Mouse (Mus musculus) adrenal gland, postnatal 4 days (tissue): ENCODE results near the gene Fam83g. TPM values are rescaled to one million over a fixed set of nuclear protein-coding genes. Genes with fewer than 3 reads are reported as not detected.

Experiments used
- DNase-seq, 2 experiments: peaks; one replicate each; pipeline ENCODE4 v3.0.0; 2021 to 2022; ENCODE audit warnings: low spot score in 2 of 2, mixed read lengths in 2 of 2
- total RNA-seq, 2 experiments: library from RNA; stranded (reverse); gene quantifications; 2 replicates each; pipeline ENCODE4 v1.2.3; 2021

The Fam83g gene
- total RNA-seq, 2 experiments from 2014 or later = 1.7 to 2.9 TPM

DNA sequence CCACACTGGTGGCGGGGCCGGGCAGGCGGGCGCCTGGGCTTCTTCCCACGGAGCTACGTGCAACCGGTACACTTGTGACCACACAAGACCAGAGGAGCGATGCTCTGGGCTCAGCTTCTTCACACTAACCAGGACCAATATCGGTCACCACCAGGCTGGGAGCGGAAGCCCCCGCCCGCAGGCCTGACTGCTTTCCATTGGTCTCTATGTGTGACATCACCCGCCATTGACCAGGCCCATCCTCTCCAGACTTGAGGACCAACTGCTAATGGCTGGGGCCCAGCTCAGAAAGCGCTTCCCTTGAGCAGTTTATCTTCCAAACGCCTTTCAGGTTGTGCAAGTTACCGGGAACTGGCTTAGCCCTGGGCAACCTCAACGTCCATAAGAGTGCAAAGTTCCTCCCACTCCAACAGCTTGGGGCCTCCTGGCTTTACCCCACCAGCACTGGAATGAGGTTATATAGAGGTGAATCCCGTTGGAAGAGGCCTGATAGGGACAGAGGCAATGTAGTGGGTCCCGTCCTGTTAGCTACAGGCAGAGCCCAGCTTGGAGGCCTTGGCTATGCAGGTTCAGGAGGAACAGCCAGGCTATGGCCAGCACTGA is 12.0 kb upstream of the Fam83g start:
- DNase-seq = no peak

DNA sequence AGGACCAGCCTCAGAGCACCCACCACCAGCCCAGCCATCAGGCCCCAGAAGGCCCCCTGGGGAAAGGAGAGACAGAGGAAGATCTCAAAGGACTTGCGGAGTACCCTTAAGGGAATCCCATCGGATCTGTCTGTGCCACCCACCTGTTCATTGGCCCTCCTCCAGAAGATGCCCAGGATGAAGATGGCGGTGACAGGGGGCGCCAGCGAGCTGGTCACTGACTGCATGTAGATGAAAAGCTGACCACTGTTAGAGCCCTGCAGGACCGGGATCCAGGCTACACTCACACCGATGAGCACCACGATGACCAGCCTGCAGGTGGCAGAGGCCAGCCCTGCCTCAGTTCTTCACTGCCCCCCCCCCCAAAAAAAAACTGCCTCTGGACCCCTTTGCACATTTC is 10.2 kb upstream of the Fam83g start:
- no peak for DNase-seq

DNA sequence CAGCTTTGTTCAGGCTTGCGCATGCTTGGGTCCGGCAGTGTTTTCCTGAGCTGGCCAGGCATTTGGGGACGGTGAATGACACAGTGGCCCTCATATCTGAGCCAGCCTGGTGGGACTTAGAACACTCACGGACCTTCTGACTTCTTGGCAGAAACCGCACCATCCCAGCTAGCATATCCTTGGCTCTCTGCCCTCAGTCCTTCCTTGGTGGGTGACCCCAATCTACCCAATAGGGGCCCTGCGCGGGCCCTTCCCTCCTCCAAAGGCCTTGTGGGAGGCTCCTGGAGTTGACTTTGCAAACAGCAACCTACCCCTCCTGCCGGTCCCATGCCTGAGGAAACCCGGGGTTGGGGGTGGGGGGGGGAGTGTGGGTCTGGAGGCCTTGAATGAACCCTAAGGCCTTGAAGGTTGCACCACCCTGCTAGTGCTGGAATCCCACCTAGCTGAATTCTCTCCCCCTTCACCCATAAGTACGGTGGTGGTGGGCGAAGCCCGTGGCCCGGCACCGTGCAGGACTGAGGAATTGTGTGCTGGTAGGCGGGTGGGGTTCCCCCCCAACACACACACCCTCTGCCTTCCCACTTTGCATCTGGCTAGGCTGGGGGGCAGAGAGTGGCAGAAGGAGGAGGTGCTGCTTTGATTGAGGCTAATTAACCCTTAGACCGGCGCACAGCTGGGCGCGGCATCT is 9.6 kb upstream of the Fam83g start:
- DNase-seq = no peak

DNA sequence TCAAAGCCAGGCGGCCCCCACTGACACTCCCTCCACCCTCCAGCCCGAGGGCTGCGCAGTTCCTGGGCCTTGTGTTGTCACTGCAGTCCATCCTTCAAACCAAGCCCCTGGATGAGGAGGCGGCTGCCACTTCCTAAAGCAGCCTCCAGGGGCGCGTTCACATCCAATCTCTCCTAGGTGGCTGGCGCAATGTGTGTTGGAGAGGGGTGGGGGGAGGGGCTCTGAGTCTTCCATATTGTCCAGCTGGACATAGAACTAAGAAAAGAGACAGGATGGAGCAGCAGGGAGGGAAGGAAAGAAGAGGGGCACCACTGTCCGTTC is 9.1 kb upstream of the Fam83g start:
- DNase-seq = no peak

DNA sequence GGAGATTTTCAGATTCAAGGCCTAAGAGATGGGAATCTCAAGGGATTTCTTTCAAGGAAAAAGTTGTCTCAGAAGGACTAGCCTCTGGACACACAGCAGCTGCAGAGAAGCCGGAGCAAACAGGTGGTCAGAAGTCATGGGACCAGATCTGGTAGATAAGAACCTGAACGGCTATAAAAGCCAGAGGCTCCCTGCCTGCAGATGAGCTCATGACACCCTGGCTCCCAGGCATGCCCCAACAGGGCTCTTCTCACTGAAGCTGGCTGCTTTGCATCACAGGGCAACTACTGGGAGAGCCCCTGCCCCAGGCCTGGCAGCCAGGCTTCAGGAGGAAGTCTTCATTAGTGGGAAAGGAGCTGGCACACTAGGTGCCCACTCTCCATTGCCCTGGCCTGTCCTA is 8.6 kb upstream of the Fam83g start:
- no peak for DNase-seq

DNA sequence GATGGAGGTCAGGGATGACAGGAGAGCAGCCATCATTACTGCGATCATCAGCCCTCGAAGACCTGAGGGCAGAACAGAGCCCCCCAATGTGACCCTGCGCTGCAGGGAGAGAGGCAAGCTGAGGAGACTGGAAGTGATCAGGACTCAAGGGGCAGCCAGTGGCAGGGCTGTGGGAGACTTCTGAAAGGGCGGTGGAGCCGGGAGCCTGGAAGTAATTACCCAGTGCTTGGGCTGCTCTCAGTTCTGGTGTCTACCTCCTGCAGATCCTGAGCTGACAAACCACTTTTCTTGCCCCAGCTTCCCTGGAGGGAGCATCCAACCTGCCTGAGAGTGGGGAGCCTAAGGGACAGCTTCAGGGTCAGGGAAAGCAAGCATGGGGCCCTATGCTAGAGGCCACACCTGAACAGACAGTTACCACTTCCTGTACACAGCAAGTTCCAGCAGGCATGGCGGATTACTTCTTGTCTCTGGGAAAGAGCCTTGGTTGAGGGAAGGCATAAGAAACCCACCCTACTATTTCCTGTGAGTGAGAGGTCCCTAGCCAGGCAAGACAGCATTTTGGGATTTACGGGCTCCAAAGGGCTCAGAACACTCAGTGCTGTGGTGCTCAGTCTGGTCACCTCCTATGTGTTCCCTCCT is 7.6 kb upstream of the Fam83g start:
- no peak for DNase-seq

DNA sequence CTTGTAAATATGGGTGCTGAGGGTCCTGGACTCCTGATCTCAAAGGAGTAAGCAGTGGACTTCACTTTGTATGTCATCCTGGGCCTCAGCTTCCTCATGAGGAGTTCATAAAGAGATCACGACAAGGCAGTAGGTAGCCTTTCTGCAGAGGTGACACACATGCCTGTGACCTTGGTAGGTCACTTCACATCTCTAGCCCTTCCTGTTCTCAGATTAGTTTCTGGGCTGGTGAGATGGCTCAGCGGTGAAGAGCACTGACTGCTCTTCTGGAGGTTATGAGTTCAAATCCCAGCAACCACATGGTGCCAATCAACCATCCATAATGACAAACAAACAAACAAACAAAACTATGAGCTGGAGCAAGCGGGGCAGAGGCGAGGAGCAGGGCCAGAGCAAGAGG is 6.2 kb upstream of the Fam83g start:
- DNase-seq = no peak

DNA sequence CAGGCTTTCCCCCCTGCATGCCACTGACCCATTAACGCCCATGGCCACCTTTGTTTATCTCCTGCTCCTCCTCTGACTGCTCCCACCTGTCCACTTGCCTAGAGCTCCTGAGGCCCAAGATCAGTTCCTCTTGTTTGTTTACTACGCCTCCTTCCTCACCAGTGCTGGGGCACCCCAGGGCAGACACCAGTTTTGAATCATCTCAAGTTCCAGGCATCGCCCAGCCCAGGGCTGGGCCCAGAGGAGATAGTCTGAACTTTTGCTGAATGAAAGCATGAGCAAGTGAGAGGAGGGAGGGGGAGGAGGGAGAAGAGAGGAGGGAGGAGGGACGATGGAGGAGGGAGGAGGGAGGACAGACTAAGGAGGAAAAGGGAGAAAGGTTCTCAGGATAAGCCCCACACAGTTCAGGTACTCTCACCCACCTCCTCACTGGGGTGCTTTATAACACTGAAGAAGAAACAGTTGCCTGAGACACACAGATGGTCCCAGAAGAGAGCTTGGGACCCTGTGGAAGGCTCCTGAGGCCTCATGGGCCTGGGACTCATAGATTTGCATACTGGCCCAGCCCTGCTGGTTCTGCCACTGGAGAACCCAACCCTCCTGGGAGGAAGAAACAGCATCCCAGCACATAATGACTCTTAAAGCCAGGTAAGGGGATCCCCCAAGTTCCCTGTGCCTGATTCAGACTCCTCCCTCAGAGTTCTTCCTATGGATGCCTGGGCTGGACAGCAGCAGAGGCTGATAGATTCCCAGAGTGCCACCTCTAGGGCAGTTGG is 4.6 kb upstream of the Fam83g start:
- DNase-seq = no peak

DNA sequence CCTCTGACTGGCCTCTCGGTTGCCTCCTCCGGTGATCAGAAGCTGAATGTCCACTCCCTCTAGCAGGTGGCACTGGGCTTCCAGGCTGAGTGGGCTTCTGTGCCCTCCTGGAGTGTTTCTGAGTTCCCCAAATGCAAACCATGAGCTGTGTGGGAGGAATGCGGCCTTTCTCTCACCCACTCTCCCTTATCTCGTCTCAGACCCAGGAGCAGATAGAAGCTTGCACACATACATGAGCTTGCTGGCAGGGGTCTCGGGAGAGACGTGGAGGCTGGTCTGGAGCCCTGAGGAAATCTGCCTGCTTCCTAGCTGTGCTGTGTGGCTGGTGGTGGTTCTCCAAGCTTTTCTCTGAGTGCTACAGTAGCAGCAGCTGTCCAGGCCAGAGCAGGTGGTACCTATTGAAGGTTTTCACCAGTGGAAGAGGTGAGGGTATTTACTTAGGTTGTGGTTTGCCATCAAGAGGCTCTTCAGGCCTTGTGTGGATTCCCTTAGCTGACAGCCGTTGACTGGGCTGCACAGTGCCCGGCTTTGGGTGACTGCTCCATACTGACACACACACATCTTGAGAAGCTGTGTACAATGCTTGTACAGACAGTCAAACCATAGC is 1.3 kb downstream of the Fam83g start:
- DNase-seq = no peak

DNA sequence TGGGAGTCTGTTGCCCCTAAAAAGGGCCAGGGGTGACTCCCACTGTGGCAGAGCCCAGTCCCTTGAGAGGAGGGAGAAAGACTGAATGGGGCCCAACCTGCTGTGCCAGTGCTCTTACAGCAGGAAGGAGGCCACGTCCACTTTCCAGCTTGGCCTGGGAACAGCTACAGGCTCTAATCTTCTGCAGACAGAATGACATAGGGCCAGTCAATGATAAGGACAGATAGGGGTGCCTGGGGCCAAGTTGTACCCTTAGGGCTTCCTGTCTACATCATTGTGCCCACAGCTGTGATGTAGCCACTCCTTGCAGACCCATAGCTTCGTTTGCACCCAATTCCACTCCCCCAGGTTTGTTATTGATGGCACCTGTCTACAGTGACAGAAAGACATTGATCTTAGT is 2.2 kb downstream of the Fam83g start:
- no peak for DNase-seq

DNA sequence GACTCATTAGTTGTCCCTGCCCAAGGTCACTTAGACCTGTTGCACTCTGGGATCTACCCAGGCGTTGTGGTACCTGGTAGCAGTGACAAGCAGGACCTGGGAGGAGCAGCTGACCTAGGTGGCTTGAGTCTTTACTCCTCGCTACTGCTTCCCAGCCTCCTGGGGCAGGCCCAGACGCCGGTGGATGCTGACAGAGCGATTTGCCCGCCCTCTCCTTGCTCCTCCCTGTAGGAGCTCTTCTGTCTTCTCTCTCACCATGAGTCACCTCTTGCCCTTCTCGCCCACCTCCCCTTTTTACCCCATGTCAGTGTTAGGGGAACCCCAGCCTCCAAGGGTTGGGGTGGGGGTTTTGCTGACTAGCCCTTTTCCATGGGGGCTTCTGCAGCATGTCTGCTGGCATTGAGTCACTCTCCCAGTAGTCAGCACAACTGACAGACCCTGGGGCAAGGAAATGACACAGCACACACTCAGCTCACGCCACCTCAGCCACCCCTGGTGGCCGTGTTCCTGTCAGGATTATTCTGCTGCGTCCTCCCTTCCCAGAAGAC is 3.1 kb downstream of the Fam83g start:
- DNase-seq = no peak

DNA sequence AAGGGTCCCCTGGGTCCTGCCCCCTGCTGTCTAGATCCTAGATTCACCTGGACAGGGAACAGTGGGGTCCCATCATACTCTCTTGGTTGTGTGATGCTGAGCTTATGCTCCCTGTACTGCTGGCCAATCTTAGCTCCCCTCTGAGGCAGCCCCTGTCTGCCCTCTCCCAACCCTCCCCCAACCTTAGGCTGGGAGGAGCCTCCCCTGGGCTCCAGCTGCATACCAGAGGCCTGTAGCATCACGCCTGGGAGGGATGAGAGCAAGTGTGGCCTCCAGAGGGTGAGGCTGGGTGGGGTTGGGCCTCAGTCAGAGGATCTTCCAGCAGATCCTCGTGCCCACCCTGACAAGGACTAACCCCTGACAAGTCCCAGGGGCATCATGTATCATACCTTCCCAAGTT is 3.7 kb downstream of the Fam83g start:
- no peak for DNase-seq

DNA sequence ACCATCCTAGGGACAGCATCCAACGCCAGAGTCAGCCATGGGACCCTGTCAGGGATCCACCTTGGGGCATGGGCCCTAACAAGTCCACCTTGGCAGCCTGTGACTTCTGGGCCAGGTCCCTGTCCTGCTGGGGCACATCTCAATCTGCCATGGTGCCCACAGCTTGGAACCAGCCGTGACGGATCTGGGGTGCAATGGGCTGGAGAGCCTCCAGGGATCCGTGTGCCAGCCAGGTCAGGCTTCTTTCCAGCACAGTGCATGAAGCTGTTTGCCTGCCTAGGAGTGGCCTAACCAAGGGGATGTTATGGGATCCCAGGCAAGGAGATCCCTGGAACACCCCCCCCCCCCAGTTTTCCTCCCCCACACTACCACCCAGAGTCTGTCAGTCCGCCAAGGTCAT is 9.1 kb downstream of the Fam83g start:
- no peak for DNase-seq

DNA sequence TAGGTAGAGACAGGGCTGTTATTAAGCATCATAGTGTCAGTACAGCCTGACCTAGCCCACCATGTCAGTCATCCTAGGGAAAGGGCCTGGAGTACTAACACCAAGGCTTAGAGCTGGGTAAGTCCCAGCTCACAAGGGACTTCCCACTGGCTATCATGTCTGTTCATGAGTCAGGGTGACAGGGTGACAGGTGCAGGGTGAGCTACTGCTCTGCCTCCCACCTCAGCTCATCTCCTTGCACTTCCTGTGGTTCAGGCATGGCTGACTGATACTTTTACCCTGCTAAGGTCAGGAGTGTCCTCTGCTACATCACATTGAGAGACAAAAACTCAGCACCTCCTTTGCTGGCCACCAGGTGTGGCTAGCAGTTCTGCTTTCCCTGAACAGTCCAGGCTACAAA is 15.0 kb downstream of the Fam83g start:
- DNase-seq = no peak

DNA sequence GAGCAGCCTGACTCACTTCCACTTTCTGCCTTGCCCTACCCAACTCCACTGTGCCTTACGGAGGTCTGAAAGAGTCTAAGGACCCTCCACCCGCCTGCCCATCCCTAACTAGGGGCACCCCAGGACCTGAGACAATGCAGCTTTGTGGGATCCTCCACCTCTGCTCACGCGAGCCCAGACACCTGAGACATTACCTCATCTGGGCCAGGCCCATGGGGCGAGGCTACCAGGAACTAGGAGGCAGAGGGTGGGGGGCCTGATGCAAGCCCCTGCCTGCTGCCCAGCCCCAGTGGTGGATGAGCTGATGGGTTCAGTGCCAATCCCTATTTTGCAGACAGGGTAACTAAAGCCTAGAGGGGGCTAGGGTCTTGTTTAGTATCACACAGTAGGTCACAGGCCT is 15.6 kb downstream of the Fam83g start:
- DNase-seq = no peak

DNA sequence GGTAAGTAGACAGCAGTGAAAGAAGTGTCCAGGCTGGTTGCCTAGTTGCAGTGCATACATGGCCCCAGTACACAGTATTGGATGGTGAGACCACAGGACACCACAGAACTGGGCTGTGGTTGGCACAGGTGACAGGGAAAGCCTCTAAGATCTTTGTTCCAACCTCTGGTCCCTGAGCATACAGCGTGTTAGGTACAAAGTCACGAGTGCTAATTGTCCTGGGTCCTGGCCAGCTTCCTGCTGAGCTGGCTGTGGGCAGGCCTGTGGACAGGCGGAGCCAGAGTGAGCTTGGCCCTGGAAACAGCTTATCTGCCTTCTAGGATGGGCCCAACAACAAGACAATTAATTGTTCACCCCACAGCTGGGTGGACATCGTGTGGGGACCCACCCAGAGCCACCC is 16.0 kb downstream of the Fam83g start:
- DNase-seq = no peak

DNA sequence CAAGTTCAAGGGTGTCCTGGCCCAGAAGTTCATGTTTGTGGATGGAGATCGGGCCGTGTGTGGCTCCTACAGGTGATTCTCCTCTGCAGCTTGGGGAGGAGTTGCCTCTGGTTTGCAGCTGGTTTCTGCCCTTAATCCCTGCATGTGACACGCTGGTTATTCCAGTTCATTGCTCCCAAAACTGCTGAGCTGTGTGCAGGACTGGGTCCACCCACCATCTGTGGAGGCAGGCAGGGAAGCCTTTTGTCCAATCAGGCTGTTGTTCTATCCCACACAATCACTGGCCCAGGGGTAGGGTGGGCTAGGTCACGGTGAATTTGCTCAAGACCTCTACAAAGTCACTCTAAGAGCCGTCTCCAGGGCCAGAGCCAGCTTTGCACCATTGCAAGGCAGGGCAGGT is 17.8 kb downstream of the Fam83g start:
- DNase-seq = no peak

DNA sequence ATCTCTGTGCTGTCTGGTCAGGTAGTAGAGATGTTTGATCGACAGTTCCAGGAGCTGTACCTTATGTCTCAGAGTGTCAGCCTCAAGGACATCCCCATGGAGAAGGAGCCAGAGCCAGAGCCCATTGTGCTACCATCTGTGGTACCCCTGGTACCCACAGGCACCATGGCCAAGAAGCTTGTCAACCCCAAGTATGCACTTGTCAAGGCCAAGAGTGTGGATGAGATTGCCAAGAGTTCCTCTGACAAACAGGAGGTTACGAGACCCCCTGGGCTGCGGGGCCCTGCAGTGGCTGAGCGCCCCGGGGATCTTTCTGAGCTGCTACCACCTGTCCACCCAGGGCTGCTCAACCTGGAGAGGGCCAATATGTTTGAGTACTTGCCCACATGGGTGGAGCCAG is 18.6 kb downstream of the Fam83g start:
- no peak for DNase-seq

DNA sequence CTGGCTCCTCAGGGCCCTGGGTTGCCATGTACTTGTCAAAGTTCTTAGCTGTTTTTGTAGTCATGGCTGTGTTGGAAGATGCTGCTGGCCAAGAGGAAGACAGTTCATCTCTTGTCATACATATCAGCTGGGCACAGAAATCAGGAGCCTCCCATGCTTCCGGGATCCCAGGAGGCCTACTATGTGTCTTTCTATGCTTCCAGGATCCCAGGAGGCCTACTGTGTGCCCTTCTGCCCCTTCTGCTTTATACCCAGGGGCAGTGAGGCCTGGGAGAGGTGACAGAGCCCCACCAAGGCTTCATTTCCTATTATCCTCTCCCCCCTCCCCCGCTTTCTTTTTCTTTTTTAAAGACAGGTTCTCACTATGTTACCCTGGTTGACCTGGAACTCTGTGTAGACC is 21.7 kb downstream of the Fam83g start:
- DNase-seq = no peak

DNA sequence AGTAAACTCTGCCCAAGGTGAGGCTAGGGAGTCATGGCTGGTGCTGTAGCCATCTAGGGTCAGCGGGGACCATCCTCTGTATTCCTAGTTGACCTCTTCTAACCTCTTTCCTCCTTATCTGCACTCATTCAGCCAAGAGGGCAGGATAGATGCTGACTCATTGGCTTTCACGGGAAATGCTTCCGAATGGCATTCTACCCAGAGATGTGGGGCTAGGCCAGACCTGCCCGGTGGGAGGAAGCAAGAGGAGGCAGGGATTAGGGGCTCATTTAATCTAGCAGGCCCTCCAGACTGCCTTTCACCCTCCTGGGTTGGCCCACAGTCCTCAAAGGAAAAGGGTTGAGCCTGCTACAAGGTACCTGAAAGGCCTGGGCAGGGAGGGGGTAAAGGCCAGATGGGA is 22.3 kb downstream of the Fam83g start:
- no peak for DNase-seq

DNA sequence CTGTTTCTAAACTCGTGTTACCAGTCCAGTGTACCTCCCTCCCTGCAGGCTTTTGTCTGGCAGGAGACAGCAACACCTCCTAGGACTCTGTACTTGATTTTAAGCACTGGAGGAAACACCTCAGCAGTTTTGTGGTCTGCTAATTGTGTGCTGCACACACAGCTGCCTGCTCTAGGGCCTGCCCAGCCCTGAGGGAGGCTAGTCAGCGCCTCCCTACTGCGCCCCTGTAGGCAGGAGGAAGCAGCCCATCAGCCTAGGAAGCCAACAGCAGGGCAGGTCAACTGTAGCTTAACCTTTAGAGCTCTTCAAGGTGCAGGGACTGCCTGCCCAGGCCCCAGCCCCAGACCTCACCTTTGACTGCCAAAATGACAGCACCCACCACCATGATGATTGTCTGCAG is 25.0 kb downstream of the Fam83g start:
- DNase-seq = no peak
